Mouse (Mus musculus) urinary bladder, adult 18-20 months (tissue): ENCODE measurements at regions not wholly inside any gene's neighbourhood (a gene's known extent, or its start where the extent isn't known, plus 50 kb on each side); places are given as distances from the start of the nearest gene placed in this dataset.
"Not testable (repeated sequence)": the region's sequence is repeated elsewhere in the genome, so short reads cannot be mapped to it uniquely, and the experiment has no call there.

ENCODE experiments used
- DNase-seq, 2 experiments: peaks; one replicate each; pipeline ENCODE4 v3.0.0; 2022; ENCODE audit warnings: low spot score in 2 of 2, mixed read lengths in 2 of 2

GRCm38 (mm10) chr12:36933118-36933610 lies 175.2 kb upstream of the Meox2 start:
- DNase-seq: no peak

- no peak for DNase-seq
These were observed 164.4 kb upstream of the Meox2 start for GRCm38 (mm10) chr12:36943903-36944302.

- DNase-seq: peak in 1 of 2 experiments; percentile 25
These were observed 162.4 kb upstream of the Meox2 start for GRCm38 (mm10) chr12:36945964-36946363.

GRCm38 (mm10) chr12:36947902-36948301 lies 160.4 kb upstream of the Meox2 start:
- DNase-seq: no peak

- DNase-seq: no peak
These were observed 159.1 kb upstream of the Meox2 start for GRCm38 (mm10) chr12:36949096-36949738.

GRCm38 (mm10) chr12:36974432-36975094 lies 133.8 kb upstream of the Meox2 start:
- no peak for DNase-seq

GRCm38 (mm10) chr12:36977141-36977540 lies 131.2 kb upstream of the Meox2 start:
- DNase-seq: no peak

- no peak for DNase-seq
These were observed 117.2 kb upstream of the Meox2 start for GRCm38 (mm10) chr12:36991135-36991534.

GRCm38 (mm10) chr12:36991970-36992369 lies 116.4 kb upstream of the Meox2 start:
- no peak for DNase-seq

- DNase-seq: no peak
These were observed 106.9 kb upstream of the Meox2 start for GRCm38 (mm10) chr12:37001401-37001800.

- no peak for DNase-seq
These were observed 103.1 kb upstream of the Meox2 start for GRCm38 (mm10) chr12:37005262-37005661.

- DNase-seq: no peak
These were observed 98.0 kb upstream of the Meox2 start for GRCm38 (mm10) chr12:37010306-37010705.

GRCm38 (mm10) chr12:37014401-37014800 lies 93.9 kb upstream of the Meox2 start:
- no peak for DNase-seq

- not testable (repeated sequence) for DNase-seq
These were observed 93.4 kb upstream of the Meox2 start for GRCm38 (mm10) chr12:37014945-37015344.

- no peak for DNase-seq
These were observed 92.7 kb upstream of the Meox2 start for GRCm38 (mm10) chr12:37015474-37016248.

- DNase-seq: no peak
These were observed 61.1 kb upstream of the Meox2 start for GRCm38 (mm10) chr12:37047191-37047590.

GRCm38 (mm10) chr12:37050596-37050995 lies 57.7 kb upstream of the Meox2 start:
- DNase-seq: no peak

- DNase-seq: no peak
These were observed 50.9 kb upstream of the Meox2 start for GRCm38 (mm10) chr12:37057411-37057810.
